Mouse (Mus musculus): ENCODE data around the gene Tph1. TPM values are rescaled to one million over a fixed set of nuclear protein-coding genes. Genes with fewer than 3 reads are reported as not detected.
A peak's percentile ranks its signal among the peaks of the same experiment; 100 is the strongest.
"Not testable (repeated sequence)": the region's sequence is repeated elsewhere in the genome, so short reads cannot be mapped to it uniquely, and the experiment has no call there.

Gene Tph1
- total RNA-seq (2022), result not detected

GRCm38 (mm10) chr7:46672160-46672672 is at the start of gene Tph1:
Gene Tph1, minus strand, starts transcription at chr7:46672537.
- DNase-seq (ENCODE audit: low spot score), result no peak

- no peak for DNase-seq (ENCODE audit: low spot score)
Measured at GRCm38 (mm10) chr7:46720460-46720859, 48.1 kb upstream of the Tph1 start.

GRCm38 (mm10) chr7:46719526-46719925 is 47.2 kb upstream of the Tph1 start:
- DNase-seq (ENCODE audit: low spot score), result peak; percentile 42

- no peak for DNase-seq (ENCODE audit: low spot score)
Measured at GRCm38 (mm10) chr7:46718591-46719270, 46.4 kb upstream of the Tph1 start.

- peak; percentile 23 for DNase-seq (ENCODE audit: low spot score)
Measured at GRCm38 (mm10) chr7:46716897-46717296, 44.6 kb upstream of the Tph1 start.

GRCm38 (mm10) chr7:46715600-46715999 is 43.3 kb upstream of the Tph1 start, which contains the start of gene Saa3:
Gene Saa3, minus strand, starts transcription at chr7:46715700.
- DNase-seq (ENCODE audit: low spot score), result no peak

- peak; percentile 50 for DNase-seq (ENCODE audit: low spot score)
Measured at GRCm38 (mm10) chr7:46714518-46714917, 42.2 kb upstream of the Tph1 start.

GRCm38 (mm10) chr7:46712250-46712649 is 39.9 kb upstream of the Tph1 start:
- no peak for DNase-seq (ENCODE audit: low spot score)

- DNase-seq (ENCODE audit: low spot score), result peak; percentile 68
Measured at GRCm38 (mm10) chr7:46710390-46710844, 38.1 kb upstream of the Tph1 start, which contains the start of gene Saal1. Gene Saal1, minus strand, starts transcription at chr7:46710680.

- DNase-seq (ENCODE audit: low spot score), result no peak
Measured at GRCm38 (mm10) chr7:46700521-46701025, 28.2 kb upstream of the Tph1 start.

- no peak for DNase-seq (ENCODE audit: low spot score)
Measured at GRCm38 (mm10) chr7:46696754-46697153, 24.4 kb upstream of the Tph1 start.

GRCm38 (mm10) chr7:46686827-46687226 is 14.5 kb upstream of the Tph1 start:
- DNase-seq (ENCODE audit: low spot score), result no peak

- DNase-seq (ENCODE audit: low spot score), result no peak
Measured at GRCm38 (mm10) chr7:46680732-46681131, 8.4 kb upstream of the Tph1 start.

- not testable (repeated sequence) for DNase-seq (ENCODE audit: low spot score)
Measured at GRCm38 (mm10) chr7:46679044-46679443, 6.7 kb upstream of the Tph1 start.

- no peak for DNase-seq (ENCODE audit: low spot score)
Measured at GRCm38 (mm10) chr7:46678417-46678816, 6.1 kb upstream of the Tph1 start.

GRCm38 (mm10) chr7:46676808-46677360 is 4.5 kb upstream of the Tph1 start:
- no peak for DNase-seq (ENCODE audit: low spot score)

- DNase-seq (ENCODE audit: low spot score), result no peak
Measured at GRCm38 (mm10) chr7:46675886-46676285, 3.5 kb upstream of the Tph1 start.

- no peak for DNase-seq (ENCODE audit: low spot score)
Measured at GRCm38 (mm10) chr7:46675061-46675460, 2.7 kb upstream of the Tph1 start.

GRCm38 (mm10) chr7:46667256-46667655 is 5.1 kb downstream of the Tph1 start:
- no peak for DNase-seq (ENCODE audit: low spot score)

GRCm38 (mm10) chr7:46665236-46665635 is 7.1 kb downstream of the Tph1 start:
- DNase-seq (ENCODE audit: low spot score), result no peak

GRCm38 (mm10) chr7:46661591-46662090 is 10.7 kb downstream of the Tph1 start:
- DNase-seq (ENCODE audit: low spot score), result no peak

- DNase-seq (ENCODE audit: low spot score), result no peak
Measured at GRCm38 (mm10) chr7:46652279-46652678, 20.1 kb downstream of the Tph1 start.

GRCm38 (mm10) chr7:46650231-46650630 is 22.1 kb downstream of the Tph1 start:
- not testable (repeated sequence) for DNase-seq (ENCODE audit: low spot score)

Data from heart, adult 8-10 months (tissue).